Mouse (Mus musculus) lung, postnatal 0 days (tissue): ENCODE measurements around the gene Arhgef6. TPM values are rescaled to one million over a fixed set of nuclear protein-coding genes. Genes with fewer than 3 reads are reported as not detected.
A peak's percentile ranks its signal among the peaks of the same experiment; 100 is the strongest.

Experiments
- ATAC-seq: fragments of 200-750 bp; cut with Nextera tagmentation; 2 replicates; pipeline ENCODE4 v1.8.0; 2017; ENCODE audit warnings: moderate library complexity
- DNase-seq: peaks from one replicate; pipeline ENCODE4 v3.0.0-alpha.2; 2016; ENCODE audit warnings: low spot score
- H3K27ac ChIP-seq: fragments of 300-500 bp; sonication (generic); 2 replicates; pipeline ENCODE4 v1.5.1; 2014; ENCODE audit warnings: antibody characterized with exemption, mild to moderate bottlenecking, low read length, mixed read lengths
- H3K27me3 ChIP-seq: fragments of 300-500 bp; sonication (generic); replicated peaks from 2 replicates; pipeline ENCODE4 v1.6.1; 2014; ENCODE audit warnings: low read length, mixed read lengths; ENCODE audit not compliant: insufficient read depth
- H3K36me3 ChIP-seq: fragments of 300-500 bp; sonication (generic); 2 replicates; pipeline ENCODE4 v1.6.1; 2014; ENCODE audit warnings: low read length, mixed read lengths; ENCODE audit not compliant: insufficient read depth
- H3K4me1 ChIP-seq: fragments of 300-500 bp; sonication (generic); 2 replicates; pipeline ENCODE4 v1.6.1; 2014; ENCODE audit warnings: antibody characterized with exemption, low read depth, low read length, mixed read lengths; ENCODE audit not compliant: insufficient read depth
- H3K4me2 ChIP-seq: fragments of 300-500 bp; sonication (generic); replicated peaks from 2 replicates; pipeline ENCODE4 v1.6.1; 2014; ENCODE audit warnings: low read depth, mild to moderate bottlenecking, low read length, moderate library complexity, mixed read lengths
- H3K4me3 ChIP-seq: fragments of 300-500 bp; sonication (generic); 2 replicates; pipeline ENCODE4 v1.5.1; 2014; ENCODE audit warnings: low read depth, low read length
- H3K9ac ChIP-seq: fragments of 300-500 bp; sonication (generic); replicated peaks from 2 replicates; pipeline ENCODE4 v1.6.1; 2014; ENCODE audit warnings: low read depth, mild to moderate bottlenecking
- H3K9me3 ChIP-seq: fragments of 300-500 bp; sonication (generic); 2 replicates; pipeline ENCODE4 v1.6.1; 2016; ENCODE audit warnings: low read length, mixed read lengths
- CTCF ChIP-seq: IDR thresholded peaks from 2 replicates; pipeline ENCODE4 v1.5.1; 2016; ENCODE audit warnings: antibody characterized with exemption, mild to moderate bottlenecking
- EP300 ChIP-seq: IDR thresholded peaks from 2 replicates; pipeline ENCODE4 v1.6.1; 2016; ENCODE audit warnings: antibody characterized with exemption, mild to moderate bottlenecking, control low read depth
- WGBS: fragments of 180-500 bp; shearing (Covaris S2); extraction: QIAGEN DNeasy Blood & Tissue Kit; methylation state at CpG from one replicate; pipeline ENCODE4 v1.1.7; 2014; 5-methylcytosine and 5-hydroxymethylcytosine counted together
- polyA plus RNA-seq: library from polyadenylated mRNA; unstranded; fragments of >200 nt; fragmentation: Nextera tagmentation; extraction: Ambion mirVana; gene quantifications from 2 replicates; pipeline ENCODE4 v1.2.1, GENCODE M21; 2015

Gene Arhgef6
- polyA plus RNA-seq, 1 experiment from 2014 or later = 23.3 TPM

DNA sequence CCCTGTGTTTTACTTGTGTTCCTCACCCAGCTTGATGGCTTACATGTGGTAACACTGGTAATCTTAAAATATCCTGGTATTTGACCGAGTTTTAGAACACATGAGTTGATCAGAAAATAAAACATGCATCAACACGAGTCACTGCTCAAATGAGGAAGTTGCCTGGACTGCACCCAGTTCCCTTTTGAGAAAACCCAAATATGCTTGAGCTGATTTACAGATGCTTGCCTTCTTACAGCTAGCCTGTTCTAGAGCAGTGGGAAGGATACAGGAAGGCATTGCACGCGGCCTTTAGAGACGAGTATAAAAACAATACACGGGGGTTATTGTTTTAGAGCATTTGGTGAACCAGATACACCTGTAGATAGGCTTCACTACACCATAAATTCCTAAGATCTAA is 31.8 kb downstream of the Arhgef6 start:
- no peaks in the 10 kb centered on the region for H3K27me3 ChIP-seq
- no peak overlapping the region for H3K4me2 ChIP-seq
- no peak for TF ChIP-seq EP300
- TF ChIP-seq CTCF = no peak
- ATAC-seq (no peak), DNase-seq (no peak)
- no peak overlapping the region for H3K27ac ChIP-seq
- no peak overlapping the region for H3K9ac ChIP-seq
- H3K9me3 ChIP-seq = no peaks in the 10 kb centered on the region
- no peaks in the 10 kb centered on the region for H3K36me3 ChIP-seq
- no peak overlapping the region for H3K4me3 ChIP-seq
- 76% methylated on average over 6 of the region's 6 CpGs for WGBS
- H3K4me1 ChIP-seq = no peaks in the 10 kb centered on the region

DNA sequence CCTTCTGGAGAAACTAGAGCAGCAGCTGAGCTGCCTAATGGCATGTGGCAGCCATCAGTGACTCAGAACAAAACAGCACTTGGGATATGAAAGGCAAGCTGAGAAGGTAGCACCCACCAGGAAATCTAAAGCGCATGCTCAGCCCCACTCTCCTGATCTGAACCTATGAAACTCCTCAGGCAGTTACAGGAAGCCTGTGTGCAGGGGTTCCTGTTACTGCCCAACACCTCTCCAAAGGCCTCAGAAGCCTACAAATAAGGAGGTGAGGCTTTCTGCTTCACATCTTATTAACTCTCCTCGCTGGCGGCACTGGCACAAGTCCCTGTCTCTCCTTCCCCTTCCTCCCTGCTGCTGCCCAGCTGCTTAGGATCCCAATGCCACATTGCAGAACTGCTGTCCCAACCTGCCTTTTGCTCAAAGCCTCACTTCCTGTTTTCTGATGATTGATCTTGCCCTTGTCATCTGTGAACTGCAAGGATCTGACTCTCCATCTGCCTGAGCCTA is 33.7 kb downstream of the Arhgef6 start:
- Histone ChIP-seq H3K4me3 (no peak overlapping the region), H3K27ac (no peak overlapping the region), H3K4me2 (no peak overlapping the region), H3K9me3 (no peaks in the 10 kb centered on the region), H3K36me3 (no peaks in the 10 kb centered on the region), H3K27me3 (no peaks in the 10 kb centered on the region), H3K9ac (no peak overlapping the region), H3K4me1 (no peaks in the 10 kb centered on the region)
- DNase-seq = no peak
- no peak for ATAC-seq
- TF ChIP-seq CTCF (no peak), EP300 (no peak)
- 42% methylated on average over 3 of the region's 3 CpGs for WGBS

GRCm38 (mm10) chrX:57303188-57303878 is 35.2 kb downstream of the Arhgef6 start:
- DNase-seq = no peak
- TF ChIP-seq EP300 (no peak), CTCF (no peak)
- H3K9me3 ChIP-seq = no peaks in the 10 kb centered on the region
- H3K27ac ChIP-seq = no peak overlapping the region
- no peaks in the 10 kb centered on the region for H3K27me3 ChIP-seq
- WGBS = 59% methylated on average over 8 of the region's 8 CpGs
- no peaks in the 10 kb centered on the region for H3K4me1 ChIP-seq
- no peak for ATAC-seq
- H3K36me3 ChIP-seq = no peaks in the 10 kb centered on the region
- no peak overlapping the region for H3K9ac ChIP-seq
- no peak overlapping the region for H3K4me2 ChIP-seq
- H3K4me3 ChIP-seq = no peak overlapping the region

GRCm38 (mm10) chrX:57298946-57299345 is 39.6 kb downstream of the Arhgef6 start:
- DNase-seq = peak; percentile 59
- TF ChIP-seq CTCF = no peak
- no peak for TF ChIP-seq EP300
- H3K36me3 ChIP-seq = no peaks in the 10 kb centered on the region

DNA sequence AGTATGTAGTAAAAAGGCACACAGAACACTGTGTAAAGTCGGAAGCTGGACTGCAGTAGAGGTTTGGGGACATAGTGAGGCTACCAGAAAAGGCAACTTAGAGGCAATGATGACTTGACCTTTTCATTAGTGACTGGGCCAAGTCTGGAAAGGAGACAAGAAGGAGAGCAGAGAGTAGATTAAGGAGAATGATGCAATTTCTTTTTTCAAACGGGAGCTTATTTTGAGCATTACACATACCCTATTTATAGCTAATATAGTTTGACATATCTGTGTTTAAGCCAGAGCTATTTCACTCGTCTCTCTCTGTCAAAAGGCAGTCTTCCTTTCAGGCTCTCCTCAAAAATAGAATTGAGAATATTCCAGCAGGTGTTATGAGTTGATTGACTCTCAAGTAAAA is 50.1 kb downstream of the Arhgef6 start:
- TF ChIP-seq EP300 (no peak), CTCF (no peak)
- no peaks in the 10 kb centered on the region for H3K36me3 ChIP-seq
- ATAC-seq (no peak), DNase-seq (no peak)
- no peak overlapping the region for H3K4me2 ChIP-seq
- no peaks in the 10 kb centered on the region for H3K27me3 ChIP-seq
- no peaks in the 10 kb centered on the region for H3K9me3 ChIP-seq
- H3K4me1 ChIP-seq = no peaks in the 10 kb centered on the region
- H3K27ac ChIP-seq = no peak overlapping the region
- no peak overlapping the region for H3K9ac ChIP-seq
- WGBS = 56% methylated on average over 3 of the region's 3 CpGs
- H3K4me3 ChIP-seq = no peak overlapping the region

More at GRCm38 (mm10) chrX:57298946-57299345, 39.6 kb downstream of the Arhgef6 start:
- Histone ChIP-seq H3K9ac (no peak overlapping the region), H3K9me3 (no peaks in the 10 kb centered on the region), H3K27me3 (no peaks in the 10 kb centered on the region), H3K27ac (no peak overlapping the region), H3K4me2 (no peak overlapping the region), H3K4me1 (no peaks in the 10 kb centered on the region), H3K4me3 (no peak overlapping the region)
- 36% methylated on average over 7 of the region's 7 CpGs for WGBS
- peak; percentile 63 for ATAC-seq

- Histone ChIP-seq H3K36me3 (no peaks in the 10 kb centered on the region), H3K9ac (no peak overlapping the region), H3K4me2 (no peak overlapping the region), H3K27ac (no peak overlapping the region), H3K4me1 (no peaks in the 10 kb centered on the region), H3K9me3 (no peaks in the 10 kb centered on the region), H3K4me3 (no peak overlapping the region), H3K27me3 (no peaks in the 10 kb centered on the region)
- ATAC-seq (no peak), DNase-seq (no peak)
- 70% methylated on average over 9 of the region's 9 CpGs for WGBS
- TF ChIP-seq EP300 = no peak
- TF ChIP-seq CTCF = no peak
Observed at GRCm38 (mm10) chrX:57286281-57286680, 52.2 kb downstream of the Arhgef6 start.
